Mouse (Mus musculus) bone marrow macrophage, adult 2 months (primary cell): ENCODE results near the gene B3galt4.

Experiments used
- CTCF ChIP-seq: IDR thresholded peaks from 2 replicates; pipeline ENCODE4 v1.5.1; 2012; ENCODE audit warnings: low read depth, mild to moderate bottlenecking, low read length, moderate library complexity
- POLR2A ChIP-seq: IDR thresholded peaks from 2 replicates; pipeline ENCODE4 v1.6.1; 2012; ENCODE audit warnings: mild to moderate bottlenecking, low read depth, low read length, borderline replicate concordance

- no peak for TF ChIP-seq POLR2A
- no peak for TF ChIP-seq CTCF
Observed at GRCm38 (mm10) chr17:33910346-33911051, 40.8 kb downstream of the B3galt4 start.
